Mouse (Mus musculus) testis, adult 2 months (tissue): ENCODE measurements around the gene Zfp706. TPM values are rescaled to one million over a fixed set of nuclear protein-coding genes. Genes with fewer than 3 reads are reported as not detected.
A peak's percentile ranks its signal among the peaks of the same experiment; 100 is the strongest.

ENCODE experiments used
- H3K27ac ChIP-seq: fragments of 200-500 bp; 2 replicates; pipeline ENCODE4 v1.5.1; 2012; ENCODE audit warnings: low read depth, low read length; ENCODE audit not compliant: control insufficient read depth, insufficient read depth
- H3K27me3 ChIP-seq: fragments of 200-500 bp; 2 replicates; pipeline ENCODE4 v1.6.1; 2012; ENCODE audit warnings: mild to moderate bottlenecking, low read length, moderate library complexity; ENCODE audit not compliant: control insufficient read depth, insufficient read depth
- H3K36me3 ChIP-seq: fragments of 200-500 bp; 2 replicates; pipeline ENCODE4 v1.6.1; 2012; ENCODE audit warnings: mild to moderate bottlenecking, low read length; ENCODE audit not compliant: control insufficient read depth, insufficient read depth
- H3K4me1 ChIP-seq: fragments of 200-500 bp; 2 replicates; pipeline ENCODE4 v1.6.1; 2012; ENCODE audit warnings: low read length; ENCODE audit not compliant: control insufficient read depth, insufficient read depth
- H3K4me3 ChIP-seq: fragments of 200-500 bp; 2 replicates; pipeline ENCODE4 v1.5.1; 2012; ENCODE audit warnings: low read depth, mild to moderate bottlenecking, low read length, moderate library complexity, mixed read lengths; ENCODE audit not compliant: control insufficient read depth
- CTCF ChIP-seq: fragments of 200-500 bp; IDR thresholded peaks from 2 replicates; pipeline ENCODE4 v1.5.1; 2012; ENCODE audit warnings: low read depth, mild to moderate bottlenecking, inconsistent platforms, low read length, moderate library complexity; ENCODE audit not compliant: control insufficient read depth, insufficient read depth, insufficient replicate concordance
- POLR2A ChIP-seq: fragments of 200-500 bp; IDR thresholded peaks from 2 replicates; pipeline ENCODE4 v1.6.1; 2012; ENCODE audit warnings: low read depth, mild to moderate bottlenecking, inconsistent platforms, low read length, moderate library complexity; ENCODE audit not compliant: control insufficient read depth
- polyA plus RNA-seq: library from polyadenylated mRNA; depleted of rRNA; stranded (reverse); fragments of >200 nt; gene quantifications from 2 replicates; pipeline ENCODE4 v1.2.3, GENCODE M21; 2012; rRNA removed

Zfp706 gene
- polyA plus RNA-seq: 74.4 and 74.7 TPM in 2 replicates

GRCm38 (mm10) chr15:37007233-37007958, at the start of gene Zfp706:
Gene Zfp706 (minus strand): TSS chr15:37007773.
- H3K4me1 ChIP-seq: peaks cover 4% of the 10 kb centered on the region
- peak within 1 kb of the TSS; percentile 97 for H3K27ac ChIP-seq
- H3K4me3 ChIP-seq: peak within 1 kb of the TSS; percentile 88
- H3K27me3 ChIP-seq: no peaks in the 10 kb centered on the region
- H3K36me3 ChIP-seq: no peaks in the 10 kb centered on the region; the same call in 1 of the 2 replicates
- TF ChIP-seq POLR2A (peak; percentile 100), CTCF (no peak)

GRCm38 (mm10) chr15:37054582-37054981, 47.0 kb upstream of the Zfp706 start:
- Histone ChIP-seq H3K36me3 (no peaks in the 10 kb centered on the region), H3K27ac (no peak overlapping the region), H3K4me1 (no peaks in the 10 kb centered on the region), H3K4me3 (no peak overlapping the region), H3K27me3 (no peaks in the 10 kb centered on the region)
- no peak for TF ChIP-seq POLR2A
- TF ChIP-seq CTCF: peak; percentile 21; the same call in 1 of the 2 replicates

GRCm38 (mm10) chr15:37053085-37053762, 45.7 kb upstream of the Zfp706 start:
- no peak for TF ChIP-seq POLR2A
- TF ChIP-seq CTCF: no peak
- Histone ChIP-seq H3K27me3 (no peaks in the 10 kb centered on the region), H3K36me3 (no peaks in the 10 kb centered on the region), H3K4me1 (no peaks in the 10 kb centered on the region), H3K27ac (no peak overlapping the region), H3K4me3 (no peak overlapping the region)

GRCm38 (mm10) chr15:37047403-37047802, 39.8 kb upstream of the Zfp706 start:
- Histone ChIP-seq H3K27ac (no peak overlapping the region), H3K4me3 (no peak overlapping the region), H3K36me3 (no peaks in the 10 kb centered on the region), H3K27me3 (no peaks in the 10 kb centered on the region), H3K4me1 (no peaks in the 10 kb centered on the region)
- TF ChIP-seq POLR2A (no peak), CTCF (no peak)

GRCm38 (mm10) chr15:37046586-37046985, 39.0 kb upstream of the Zfp706 start:
- no peak overlapping the region for H3K27ac ChIP-seq
- H3K36me3 ChIP-seq: no peaks in the 10 kb centered on the region
- no peak overlapping the region for H3K4me3 ChIP-seq
- no peaks in the 10 kb centered on the region for H3K27me3 ChIP-seq
- no peak for TF ChIP-seq CTCF
- no peak for TF ChIP-seq POLR2A
- H3K4me1 ChIP-seq: no peaks in the 10 kb centered on the region

GRCm38 (mm10) chr15:37046131-37046530, 38.6 kb upstream of the Zfp706 start:
- H3K4me1 ChIP-seq: no peaks in the 10 kb centered on the region
- H3K27me3 ChIP-seq: no peaks in the 10 kb centered on the region
- no peaks in the 10 kb centered on the region for H3K36me3 ChIP-seq
- H3K27ac ChIP-seq: no peak overlapping the region
- no peak overlapping the region for H3K4me3 ChIP-seq
- no peak for TF ChIP-seq CTCF

- H3K4me1 ChIP-seq: no peaks in the 10 kb centered on the region
- TF ChIP-seq CTCF (no peak), POLR2A (no peak)
- H3K4me3 ChIP-seq: no peak overlapping the region
- H3K27me3 ChIP-seq: no peaks in the 10 kb centered on the region
- H3K27ac ChIP-seq: no peak overlapping the region
- H3K36me3 ChIP-seq: no peaks in the 10 kb centered on the region
Measured at GRCm38 (mm10) chr15:37045456-37045855, 37.9 kb upstream of the Zfp706 start.

GRCm38 (mm10) chr15:37042559-37042958, 35.0 kb upstream of the Zfp706 start:
- H3K4me3 ChIP-seq: no peak overlapping the region
- no peaks in the 10 kb centered on the region for H3K27me3 ChIP-seq
- H3K36me3 ChIP-seq: no peaks in the 10 kb centered on the region
- TF ChIP-seq POLR2A (no peak), CTCF (no peak)
- H3K4me1 ChIP-seq: no peaks in the 10 kb centered on the region
- no peak overlapping the region for H3K27ac ChIP-seq
